Mouse (Mus musculus): ENCODE results near the gene Gng8.

The Gng8 gene

DNA sequence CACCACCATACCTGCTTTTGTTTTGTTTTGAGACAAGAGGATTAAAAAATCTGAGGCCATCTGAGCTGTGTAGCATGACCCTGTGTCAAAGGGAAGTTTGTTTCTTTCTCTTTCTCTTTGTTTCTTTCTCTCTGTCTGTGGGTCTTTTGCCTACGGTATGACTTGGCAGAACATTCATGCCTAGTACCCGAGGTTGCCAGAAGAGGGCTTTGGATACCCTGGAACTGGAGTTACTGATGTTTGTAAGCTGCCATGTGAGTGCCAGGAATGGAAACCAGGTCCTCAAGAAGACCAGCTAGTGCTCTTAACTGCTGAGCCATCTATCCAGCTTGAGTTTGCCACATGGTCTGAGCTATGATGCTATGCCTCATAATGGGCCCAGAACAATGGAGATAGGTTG, 36.8 kb downstream of the Gng8 start:
- DNase-seq, result no peak

DNA sequence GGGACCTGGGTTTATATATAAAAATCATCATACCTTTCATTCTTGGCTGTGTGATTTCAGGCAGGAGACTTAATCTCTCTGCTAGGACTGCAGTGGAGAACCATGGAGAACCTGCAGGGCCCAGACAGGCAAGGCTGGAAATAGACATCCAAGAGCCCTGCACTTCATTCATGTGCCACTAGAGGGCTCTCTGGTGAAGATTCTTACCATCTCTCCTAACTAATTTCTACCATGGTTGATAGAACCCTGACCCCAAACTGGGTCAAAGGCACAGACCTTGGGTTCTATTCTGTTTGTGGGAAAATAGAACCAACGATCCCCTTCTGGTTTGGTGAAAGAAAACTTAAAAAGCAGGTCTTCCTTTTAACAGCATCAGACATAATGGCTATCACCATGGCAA, 39.3 kb downstream of the Gng8 start:
- peak; percentile 53 to 56 for DNase-seq

DNA sequence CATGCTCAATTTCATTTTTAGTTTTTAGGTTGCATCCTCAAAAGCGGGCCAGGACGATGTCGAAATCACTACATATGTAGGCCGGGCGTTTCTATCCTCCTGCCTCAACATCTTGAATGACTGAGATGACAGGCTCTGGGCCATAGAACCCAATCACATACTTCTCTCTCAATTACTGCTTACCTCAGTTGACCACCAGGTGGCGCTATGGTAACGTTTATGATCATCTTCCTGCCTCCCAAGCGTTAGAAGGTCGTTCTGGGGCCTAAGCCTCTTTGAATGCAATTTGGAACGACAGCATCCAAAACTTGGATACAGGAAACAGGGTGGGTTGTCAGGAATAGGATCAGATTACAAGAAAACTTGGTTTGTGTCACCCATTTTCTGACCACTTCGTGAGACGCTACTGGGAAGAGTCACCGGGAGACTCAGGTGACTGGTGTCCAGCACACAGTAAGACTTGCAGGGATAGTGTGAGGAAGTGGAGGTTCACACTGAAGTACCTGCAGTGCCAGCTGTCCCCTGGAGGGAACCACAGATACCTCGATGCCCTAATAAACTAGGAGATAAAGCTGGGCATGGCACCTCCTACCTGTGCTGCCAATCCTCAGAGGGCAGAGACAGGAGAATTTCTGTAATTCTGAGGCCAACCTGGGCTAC, 40.5 kb downstream of the Gng8 start:
- peak; percentile 71 to 76 for DNase-seq

DNA sequence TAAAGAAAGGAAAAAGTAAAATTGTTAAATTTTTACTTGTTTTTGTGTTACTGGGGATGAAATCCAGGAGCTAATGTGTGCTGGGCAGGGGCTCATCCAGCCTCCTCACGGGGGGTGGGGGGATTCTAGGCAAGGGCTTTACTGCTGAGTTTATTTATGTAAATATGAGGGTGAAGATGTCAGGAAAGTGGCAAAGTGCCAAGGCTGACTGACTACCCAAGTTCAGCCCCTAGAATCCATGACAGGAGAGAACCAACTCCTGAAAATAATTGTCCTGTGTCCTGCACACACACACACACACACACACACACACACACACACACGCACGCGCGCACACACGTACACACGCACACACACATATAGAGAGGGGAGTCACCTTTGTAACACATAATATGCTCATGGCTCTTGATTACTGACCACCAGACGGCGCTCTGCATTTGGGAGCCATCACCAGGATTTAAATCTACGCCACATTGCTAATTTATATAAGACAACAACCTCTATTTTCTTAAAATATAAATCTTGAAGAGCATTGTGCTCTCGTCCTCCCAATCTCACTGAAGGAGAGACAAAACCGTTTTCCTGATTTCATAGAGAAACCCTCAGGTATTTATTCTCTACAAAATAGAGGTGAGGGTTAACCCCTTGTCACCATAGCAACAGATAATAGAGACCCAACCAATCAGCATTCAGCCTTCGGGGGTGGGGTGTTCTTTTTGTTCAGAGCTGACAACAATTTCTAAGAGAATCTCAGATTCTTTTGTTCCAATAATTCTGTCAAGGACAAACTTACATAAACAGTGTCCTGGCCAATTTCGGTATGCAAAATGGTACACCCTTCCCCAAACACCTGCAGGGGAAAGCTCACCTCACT, 41.4 kb downstream of the Gng8 start:
- no peak for DNase-seq

DNA sequence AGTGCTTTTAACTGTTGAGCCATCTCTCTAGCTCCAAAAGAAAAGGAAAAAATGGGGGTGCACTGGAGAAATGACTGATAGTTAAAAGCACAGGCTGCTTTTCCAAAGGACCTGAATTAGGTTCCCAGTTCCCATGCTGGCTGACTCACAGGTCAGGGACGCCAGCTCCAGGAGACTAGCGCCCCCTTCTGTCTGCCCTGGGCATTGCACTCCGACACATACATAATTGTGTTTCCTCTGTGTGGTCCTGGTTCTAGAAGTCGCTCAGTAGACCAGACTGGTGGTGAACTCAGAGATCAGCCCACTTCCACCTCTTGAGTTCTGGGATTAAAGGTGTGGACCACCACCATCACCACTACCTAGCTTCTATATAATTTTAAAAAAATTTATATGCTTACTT, 45.7 kb downstream of the Gng8 start:
- no peak for DNase-seq

DNA sequence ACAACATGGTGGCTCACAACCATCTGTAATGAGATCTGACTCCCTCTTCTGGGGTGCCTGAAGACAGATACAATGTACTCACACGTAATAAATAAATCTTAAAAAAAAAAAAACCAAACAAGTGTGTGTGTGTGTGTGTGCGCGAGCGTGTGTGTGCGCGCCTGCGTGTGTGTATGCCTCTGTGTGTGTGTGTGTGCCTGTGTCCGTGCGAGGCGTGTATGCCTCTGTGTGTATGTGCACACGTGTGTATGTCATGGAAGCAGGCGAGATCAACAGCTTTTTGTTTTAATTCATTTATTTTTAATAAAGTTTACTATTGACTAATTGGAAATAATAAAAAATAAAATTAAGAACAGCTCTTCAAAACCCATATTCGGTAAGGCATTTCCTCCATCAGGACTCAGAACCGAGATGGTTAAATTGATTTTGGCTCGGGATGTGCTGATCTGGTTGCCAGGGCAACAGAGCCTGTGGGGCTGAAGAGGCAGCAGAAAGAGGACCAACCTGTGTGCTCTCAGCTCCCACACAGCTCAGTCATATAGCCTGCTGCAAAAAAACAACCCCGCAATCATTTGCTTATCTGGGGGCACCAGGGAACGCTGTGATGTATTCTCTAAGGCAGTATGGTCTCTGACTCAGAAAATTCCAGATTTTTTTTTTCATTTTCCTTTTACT, 46.7 kb downstream of the Gng8 start:
- no peak for DNase-seq

DNA sequence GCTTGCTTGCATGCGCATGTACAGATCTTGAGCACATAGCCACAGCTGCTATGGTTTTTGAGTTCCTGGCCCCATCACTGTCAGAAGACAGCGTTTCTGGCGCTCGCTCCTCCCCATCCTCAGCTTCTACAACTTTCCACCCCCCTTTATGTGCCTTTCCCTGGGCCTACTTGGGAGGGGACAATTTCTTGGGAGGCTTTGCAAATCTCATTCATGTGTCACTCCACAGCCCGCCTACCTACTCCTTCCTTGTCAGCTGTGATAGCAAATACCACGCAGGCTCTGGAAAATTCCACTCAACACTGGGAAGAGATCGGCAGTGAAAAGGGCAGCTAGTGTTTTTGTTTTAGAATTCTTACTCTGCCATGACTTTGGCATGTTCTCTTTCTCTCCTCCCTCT, 48.7 kb downstream of the Gng8 start:
- DNase-seq, result no peak

DNA sequence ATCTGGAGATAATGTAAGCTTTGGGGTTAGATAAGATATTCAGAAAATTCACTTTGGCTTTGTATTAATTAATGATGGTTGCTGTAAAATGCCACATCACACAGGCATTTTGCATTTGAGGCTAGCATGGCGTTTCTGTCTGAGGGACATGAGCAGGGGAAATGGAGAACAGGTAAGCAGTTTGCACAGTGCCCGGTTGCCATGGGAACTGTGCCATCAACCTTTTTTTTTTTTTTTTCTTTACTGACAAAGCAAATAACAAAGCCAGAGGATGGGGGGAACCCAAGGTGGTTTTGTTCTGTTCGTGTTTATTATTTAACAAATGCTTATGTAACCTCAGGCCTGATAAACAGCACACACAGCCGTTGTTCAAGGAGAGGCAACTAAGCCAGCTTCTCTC, 51.3 kb downstream of the Gng8 start:
- no peak for DNase-seq

DNA sequence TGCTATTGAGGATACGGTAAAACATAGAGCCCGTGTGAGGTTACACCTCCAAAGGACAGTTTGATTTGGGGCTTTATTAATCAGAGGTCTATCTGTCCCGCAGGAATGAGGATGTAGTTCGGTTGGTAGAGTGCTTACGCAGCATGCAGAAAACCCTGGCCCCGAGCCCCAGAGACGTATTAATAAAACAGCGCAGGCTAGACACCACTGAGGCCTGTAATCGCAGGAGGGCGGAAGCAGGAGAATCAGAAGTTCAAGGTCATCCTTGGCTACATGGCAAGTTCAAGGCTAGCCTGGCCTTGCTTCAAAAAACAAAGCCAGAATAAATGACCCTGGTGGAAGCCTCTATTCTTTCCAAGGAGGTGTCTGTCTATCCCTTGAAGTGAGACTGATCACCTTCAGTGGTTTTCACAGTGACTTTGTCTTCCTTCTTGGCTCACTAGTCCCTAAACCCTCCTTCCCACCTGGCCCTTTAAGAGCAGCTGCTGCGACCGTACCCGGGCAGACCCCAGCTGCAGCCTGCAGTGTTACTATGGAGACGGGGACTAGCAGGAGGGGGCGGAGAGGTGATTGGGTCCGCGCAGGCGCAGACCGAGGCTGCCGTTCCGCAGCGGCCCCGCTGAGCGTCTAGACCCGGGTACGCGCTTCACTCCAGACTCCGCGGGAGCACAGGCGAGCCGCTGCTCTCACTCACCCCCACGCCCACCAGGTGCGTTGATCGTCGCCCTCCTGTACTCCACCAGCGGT, 52.6 kb downstream of the Gng8 start, which contains the start of gene Pnmal2:
Gene Pnmal2, plus strand, starts transcription at position 622 of the 747 bp plus-strand sequence.
- DNase-seq, result peak; percentile 49 to 63

DNA sequence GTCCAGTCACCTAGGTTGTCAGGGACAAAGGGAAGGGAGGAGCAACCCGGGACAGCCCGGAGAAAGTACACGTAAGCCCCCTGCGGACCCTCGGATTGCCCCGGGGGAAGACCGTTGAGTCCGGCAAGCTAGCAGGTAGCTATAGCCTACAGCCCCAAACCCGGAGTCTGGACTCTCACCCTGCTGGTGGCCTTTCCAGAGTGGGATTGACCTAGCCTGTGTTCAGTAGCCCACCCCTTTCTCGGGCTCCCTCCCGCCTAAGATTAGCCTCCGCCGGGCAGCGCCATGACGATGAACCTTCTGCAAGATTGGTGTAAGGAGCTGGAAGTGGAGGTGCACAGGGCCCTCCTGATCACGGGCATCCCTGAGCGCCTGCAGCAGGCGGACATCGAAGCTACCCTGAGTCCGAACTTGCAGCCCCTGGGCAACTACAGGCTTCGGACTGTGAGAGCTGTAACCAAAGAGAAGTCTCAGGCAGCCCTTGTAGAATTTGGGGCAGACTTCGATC, 53.3 kb downstream of the Gng8 start:
- no peak for DNase-seq
